Mouse (Mus musculus) cerebral cortex, adult 2 months (tissue): ENCODE results near the gene Pxmp4.

Source experiments
- WGBS: fragments of 180-500 bp; shearing (Covaris S2); methylation state at CpG from one replicate; pipeline ENCODE4 v1.1.7; 2018; 5-methylcytosine and 5-hydroxymethylcytosine counted together

The Pxmp4 gene

GRCm38 (mm10) chr2:154609050-154609767 is 5.7 kb upstream of the Pxmp4 start:
- 69% methylated on average over 10 of the region's 10 CpGs for WGBS

- WGBS, result 94% methylated on average over 1 of the region's 1 CpGs
Measured at GRCm38 (mm10) chr2:154606965-154607364, 3.5 kb upstream of the Pxmp4 start.

- 28% methylated on average over 7 of the region's 7 CpGs for WGBS
Measured at GRCm38 (mm10) chr2:154604156-154604555, 648 bp upstream of the Pxmp4 start.

- 14% methylated on average over 22 of the region's 22 CpGs for WGBS
Measured at GRCm38 (mm10) chr2:154603007-154603637, 386 bp downstream of the Pxmp4 start.

- 73% methylated on average over 3 of the region's 3 CpGs for WGBS
Measured at GRCm38 (mm10) chr2:154601324-154601723, 2.2 kb downstream of the Pxmp4 start.

- WGBS, result 73% methylated on average over 6 of the region's 6 CpGs
Measured at GRCm38 (mm10) chr2:154600586-154600985, 2.9 kb downstream of the Pxmp4 start.

GRCm38 (mm10) chr2:154597399-154597798 is 6.1 kb downstream of the Pxmp4 start:
- WGBS, result 94% methylated on average over 3 of the region's 3 CpGs

- WGBS, result 57% methylated on average over 5 of the region's 5 CpGs
Measured at GRCm38 (mm10) chr2:154595775-154596174, 7.7 kb downstream of the Pxmp4 start.

GRCm38 (mm10) chr2:154593025-154593424 is 10.5 kb downstream of the Pxmp4 start:
- 75% methylated on average over 3 of the region's 3 CpGs for WGBS

GRCm38 (mm10) chr2:154591239-154591638 is 12.3 kb downstream of the Pxmp4 start:
- WGBS, result 80% methylated on average over 3 of the region's 3 CpGs

- WGBS, result 53% methylated on average over 4 of the region's 4 CpGs
Measured at GRCm38 (mm10) chr2:154589051-154589450, 14.5 kb downstream of the Pxmp4 start.

GRCm38 (mm10) chr2:154586405-154586804 is 17.1 kb downstream of the Pxmp4 start:
- 64% methylated on average over 5 of the region's 5 CpGs for WGBS

GRCm38 (mm10) chr2:154584931-154585601 is 18.4 kb downstream of the Pxmp4 start:
- 31% methylated on average over 17 of the region's 17 CpGs for WGBS

- WGBS, result 32% methylated on average over 15 of the region's 15 CpGs
Measured at GRCm38 (mm10) chr2:154583906-154584872, 19.3 kb downstream of the Pxmp4 start.

- WGBS, result 69% methylated on average over 1 of the region's 1 CpGs
Measured at GRCm38 (mm10) chr2:154581421-154581820, 22.1 kb downstream of the Pxmp4 start.

GRCm38 (mm10) chr2:154580586-154580985 is 22.9 kb downstream of the Pxmp4 start:
- WGBS, result 50% methylated on average over 8 of the region's 8 CpGs

GRCm38 (mm10) chr2:154577744-154578067 is 25.8 kb downstream of the Pxmp4 start:
- WGBS, result 92% methylated on average over 6 of the region's 6 CpGs

GRCm38 (mm10) chr2:154576876-154577743 is 26.4 kb downstream of the Pxmp4 start:
- 66% methylated on average over 12 of the region's 12 CpGs for WGBS

GRCm38 (mm10) chr2:154574271-154574670 is 29.2 kb downstream of the Pxmp4 start:
- 65% methylated on average over 7 of the region's 7 CpGs for WGBS

- WGBS, result 83% methylated on average over 3 of the region's 3 CpGs
Measured at GRCm38 (mm10) chr2:154572996-154573395, 30.5 kb downstream of the Pxmp4 start.

GRCm38 (mm10) chr2:154571976-154572375 is 31.5 kb downstream of the Pxmp4 start:
- 61% methylated on average over 8 of the region's 8 CpGs for WGBS
